Mouse (Mus musculus): Measurements from ENCODE around the gene Syngr3.

The Syngr3 gene

GRCm38 (mm10) chr17:24644875-24645721 lies 44.7 kb downstream of the Syngr3 start:
- DNase-seq (ENCODE audit: low spot score in 2 of 2), result no peak

DNA sequence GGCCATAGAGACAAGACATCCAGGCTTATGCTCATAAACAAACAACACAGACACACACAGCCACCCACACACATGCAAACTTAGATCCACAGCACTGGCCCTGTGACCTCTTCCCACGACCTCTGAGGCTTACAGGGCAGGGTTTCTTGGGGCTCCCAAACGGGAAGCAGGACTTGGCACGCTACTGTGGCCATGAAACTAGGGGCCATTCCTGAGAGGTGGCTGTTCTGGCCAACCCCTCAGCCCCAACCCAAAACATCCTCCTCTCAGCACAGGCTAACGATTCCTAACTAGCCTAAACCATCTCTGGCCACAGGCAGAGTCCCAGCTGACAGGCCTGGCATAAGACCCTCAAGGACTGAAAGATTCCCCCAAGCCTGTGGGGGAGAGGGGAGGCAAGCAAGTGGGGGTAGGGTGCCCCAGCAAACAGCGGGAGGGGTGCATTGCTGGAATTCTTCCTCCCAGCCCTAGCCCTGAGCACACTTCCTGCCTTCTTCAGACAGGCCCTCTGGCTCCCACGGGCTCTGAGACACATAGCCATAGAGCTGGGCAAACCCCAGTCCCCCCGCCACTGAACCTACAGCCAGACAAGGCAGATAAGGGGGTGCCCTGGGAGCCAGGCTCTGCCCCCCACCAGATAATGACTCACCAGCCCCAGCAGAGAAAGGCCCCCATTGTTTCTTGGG lies 45.6 kb downstream of the Syngr3 start:
- DNase-seq (ENCODE audit: low spot score in 2 of 2), result no peak

DNA sequence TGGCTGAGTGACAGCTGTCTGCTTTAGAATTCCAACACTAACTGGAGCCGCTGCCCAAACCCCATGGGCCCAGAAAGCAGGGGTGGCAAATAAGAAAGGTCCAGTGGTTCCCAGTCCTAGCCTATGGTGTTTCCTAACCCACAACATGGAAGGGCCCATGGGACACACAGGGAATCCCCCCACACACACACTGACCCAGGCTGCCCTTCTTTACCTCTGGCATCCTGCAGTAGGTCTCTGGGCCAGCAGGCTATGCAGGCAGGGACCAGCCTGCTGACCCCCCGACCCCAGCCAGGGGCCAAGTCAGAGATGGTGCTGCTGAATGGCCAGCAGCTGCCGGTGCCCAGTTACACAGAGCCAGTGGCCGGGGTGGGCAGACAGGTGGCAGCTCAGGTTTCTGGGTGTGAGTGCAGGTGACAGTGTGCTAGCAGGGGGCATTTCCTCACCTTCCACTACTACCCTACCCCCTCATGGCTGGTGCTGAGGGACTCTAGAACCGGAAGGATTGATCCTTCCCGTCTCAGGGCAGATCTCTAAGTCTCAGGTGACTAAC lies 46.9 kb downstream of the Syngr3 start:
- DNase-seq (ENCODE audit: low spot score in 2 of 2), result no peak

- no peak for DNase-seq (ENCODE audit: low spot score in 2 of 2)
These were observed 47.8 kb downstream of the Syngr3 start for GRCm38 (mm10) chr17:24641944-24642343.

GRCm38 (mm10) chr17:24640581-24640980 lies 49.2 kb downstream of the Syngr3 start:
- no peak for DNase-seq (ENCODE audit: low spot score in 2 of 2)

DNA sequence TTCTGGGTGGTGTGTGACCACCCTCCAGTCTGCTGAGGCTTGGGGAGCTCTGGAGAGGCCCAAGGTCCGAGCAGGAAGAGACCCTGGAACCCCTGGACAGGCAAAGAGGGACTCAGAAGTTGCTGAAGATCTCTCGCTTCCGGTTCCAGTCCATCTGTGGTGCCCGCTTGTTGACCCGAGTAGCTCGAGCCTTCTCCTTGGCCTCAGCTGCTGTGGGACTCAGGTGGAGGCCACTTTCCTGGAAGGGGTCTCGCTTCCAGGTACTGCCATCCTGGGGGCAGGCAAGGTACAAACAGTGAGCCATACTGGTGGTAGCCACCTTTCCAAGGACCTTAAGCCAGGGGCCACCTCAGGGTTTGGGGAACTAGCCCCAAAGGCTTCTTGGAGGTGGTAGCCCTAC lies 49.6 kb downstream of the Syngr3 start:
- no peak for DNase-seq (ENCODE audit: low spot score in 2 of 2)

DNA sequence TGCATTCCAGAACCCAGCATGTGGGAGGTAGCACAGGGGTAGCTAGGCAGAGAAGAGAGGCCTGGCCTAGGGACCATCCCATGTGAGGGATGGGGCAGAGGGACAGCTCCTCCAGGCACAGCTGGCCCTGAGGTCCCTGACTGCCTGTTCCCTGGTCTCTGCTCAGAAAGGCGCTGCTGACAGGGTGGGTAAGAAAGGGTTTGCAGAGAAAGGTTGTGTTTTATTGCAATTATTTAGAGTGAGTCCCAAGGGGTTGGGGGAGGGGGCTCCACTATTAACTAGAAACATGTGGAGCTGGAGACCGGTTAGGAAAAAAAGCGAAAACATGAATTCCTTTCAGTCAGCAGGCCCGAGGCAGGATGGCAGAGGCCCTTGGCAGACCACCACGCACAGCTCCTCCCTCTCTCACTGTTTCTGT lies 50.2 kb downstream of the Syngr3 start:
- no peak for DNase-seq (ENCODE audit: low spot score in 2 of 2)

DNA sequence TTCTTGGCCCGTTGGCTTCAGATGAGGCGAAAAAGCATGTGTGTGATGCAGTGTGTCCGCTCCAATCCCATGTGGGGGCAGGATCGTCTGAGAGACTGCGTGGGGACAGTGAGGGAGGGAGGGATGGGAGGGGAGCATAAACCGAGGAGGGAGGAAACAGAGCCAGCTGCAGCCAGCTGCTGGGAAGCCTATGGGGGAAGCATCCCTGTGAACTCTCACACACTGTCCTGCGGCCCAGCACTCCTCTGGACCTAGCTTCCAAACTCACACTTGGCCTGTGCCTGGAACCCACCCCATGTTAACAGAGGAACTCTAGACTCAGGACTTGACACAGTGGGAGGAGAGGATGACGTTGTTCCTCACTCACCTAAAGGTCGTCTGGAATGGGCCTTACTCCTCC lies 50.9 kb downstream of the Syngr3 start:
- DNase-seq (ENCODE audit: low spot score in 2 of 2), result no peak

- no peak for DNase-seq (ENCODE audit: low spot score in 2 of 2)
These were observed 51.5 kb downstream of the Syngr3 start for GRCm38 (mm10) chr17:24638214-24638613.

DNA sequence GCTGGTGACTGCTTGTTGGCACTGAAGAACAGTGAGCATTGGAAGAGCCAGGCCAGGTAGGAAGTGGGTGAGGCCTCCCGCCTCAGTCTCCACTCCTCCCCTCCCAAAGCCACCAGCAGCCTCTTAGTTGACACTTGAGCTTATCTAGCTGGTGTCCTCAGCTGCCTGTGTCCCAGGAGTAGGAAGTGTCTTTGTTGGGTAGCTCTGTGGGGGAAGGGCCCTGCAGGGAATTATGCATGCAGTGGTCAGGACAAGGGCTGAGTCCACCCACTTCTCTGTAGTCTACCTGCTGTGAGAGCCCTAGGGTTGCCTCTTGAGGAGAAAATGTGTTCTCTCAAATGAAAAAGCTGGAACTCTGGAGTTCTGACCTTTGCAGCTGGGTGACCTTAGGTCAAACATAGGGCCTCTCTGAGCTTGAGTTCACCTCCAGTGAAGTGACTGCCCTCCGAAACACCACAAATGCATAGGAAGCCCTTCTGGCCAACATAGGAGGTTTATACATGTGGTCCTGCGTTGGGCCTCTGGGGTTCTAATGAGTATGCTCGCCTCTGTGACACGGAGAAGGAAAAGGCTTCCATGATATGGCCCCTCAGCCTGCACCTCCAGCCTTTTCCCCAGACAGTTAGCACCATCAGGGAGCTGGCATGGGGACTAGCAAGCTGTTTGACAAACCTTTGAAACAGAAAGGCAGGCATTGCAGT lies 52.8 kb downstream of the Syngr3 start:
- DNase-seq (ENCODE audit: low spot score in 2 of 2), result no peak

- no peak for DNase-seq (ENCODE audit: low spot score in 2 of 2)
These were observed 54.1 kb downstream of the Syngr3 start for GRCm38 (mm10) chr17:24635694-24636093.
